Mouse (Mus musculus): ENCODE measurements around the gene Cfap97. TPM values are rescaled to one million over a fixed set of nuclear protein-coding genes. Genes with fewer than 3 reads are reported as not detected.
A peak's percentile ranks its signal among the peaks of the same experiment; 100 is the strongest.
"Not testable (repeated sequence)": the region's sequence is repeated elsewhere in the genome, so short reads cannot be mapped to it uniquely, and the experiment has no call there.

Gene Cfap97
- polyA plus RNA-seq (2011; ENCODE audit: insufficient read depth, insufficient read length, low read depth, missing spikeins), result 18.8 and 20.8 TPM in 2 replicates

DNA sequence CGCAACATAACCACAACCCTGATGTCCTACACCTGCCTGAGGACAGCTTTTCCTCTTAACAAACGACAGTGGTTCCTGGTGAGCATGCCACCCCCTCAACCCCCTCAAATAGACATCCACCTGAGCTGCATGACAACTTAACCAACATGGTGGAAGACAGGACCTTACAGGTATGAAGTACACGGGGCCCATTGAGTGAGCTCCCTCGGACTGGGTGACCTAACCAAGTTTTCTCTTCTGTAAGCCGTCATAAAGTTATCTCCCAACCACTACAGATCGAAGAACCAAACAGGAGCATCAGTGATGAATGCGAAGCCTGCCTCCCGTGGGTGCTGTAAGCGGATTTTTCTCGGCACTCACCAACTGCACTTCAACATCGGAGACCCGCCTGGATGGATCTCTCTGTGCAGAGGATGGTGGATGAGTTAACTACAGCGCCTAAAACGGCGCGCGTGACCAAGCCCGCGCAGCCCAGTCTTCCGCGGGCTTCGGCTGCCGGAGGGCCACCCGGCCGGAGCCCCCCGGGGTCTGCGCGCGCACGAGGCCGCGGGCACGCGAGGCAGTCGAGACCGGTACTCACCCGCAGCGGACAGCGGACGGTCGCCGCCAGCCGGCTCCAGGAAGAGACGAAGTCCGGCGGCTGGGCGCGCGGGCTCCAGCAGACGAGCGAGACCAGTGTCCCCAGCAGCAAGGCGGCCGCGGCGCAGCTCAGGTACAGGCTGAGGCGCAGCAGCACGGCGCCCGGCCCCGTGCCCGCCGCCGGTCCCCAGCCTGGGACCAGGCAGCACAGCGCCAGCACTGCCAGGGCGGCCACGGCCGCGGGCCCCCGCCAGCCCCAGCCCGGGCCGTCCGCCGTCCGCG, at the start of gene Cfap97:
Cfap97 (plus strand) TSS at position 570 of the 861 bp plus-strand sequence.
- H3K9ac ChIP-seq (ENCODE audit: low read depth, poor library complexity, severe bottlenecking), result peak within 1 kb of the TSS; percentile 93
- H3K27ac ChIP-seq (ENCODE audit: insufficient read depth, low read length), result no peak within 1 kb of the TSS
- H3K9me3 ChIP-seq (replicated peaks; ENCODE audit: control insufficient read depth, insufficient read depth, low read length, poor library complexity, severe bottlenecking), result no peaks in the 10 kb centered on the region
- H3K36me3 ChIP-seq (ENCODE audit: control insufficient read depth, insufficient read depth, low read length, poor library complexity, severe bottlenecking), result no peaks in the 10 kb centered on the region
- H3K4me3 ChIP-seq (ENCODE audit: low read depth, low read length), result peak within 1 kb of the TSS; percentile 99
- peaks cover 11% of the 10 kb centered on the region for H3K27me3 ChIP-seq (ENCODE audit: control insufficient read depth, insufficient read depth, low read length, poor library complexity, severe bottlenecking)
- no peaks in the 10 kb centered on the region for H3K4me1 ChIP-seq (ENCODE audit: control insufficient read depth, insufficient read depth, low read length)
- TF ChIP-seq EP300 (IDR thresholded peaks at IDR 0.05; ENCODE audit: insufficient read depth, low read depth, low read length) (no peak), POLR2A (IDR thresholded peaks at IDR 0.05; ENCODE audit: insufficient read depth, low read length) (no peak), CTCF (IDR thresholded peaks at IDR 0.05; ENCODE audit: low read depth, low read length) (no peak)

DNA sequence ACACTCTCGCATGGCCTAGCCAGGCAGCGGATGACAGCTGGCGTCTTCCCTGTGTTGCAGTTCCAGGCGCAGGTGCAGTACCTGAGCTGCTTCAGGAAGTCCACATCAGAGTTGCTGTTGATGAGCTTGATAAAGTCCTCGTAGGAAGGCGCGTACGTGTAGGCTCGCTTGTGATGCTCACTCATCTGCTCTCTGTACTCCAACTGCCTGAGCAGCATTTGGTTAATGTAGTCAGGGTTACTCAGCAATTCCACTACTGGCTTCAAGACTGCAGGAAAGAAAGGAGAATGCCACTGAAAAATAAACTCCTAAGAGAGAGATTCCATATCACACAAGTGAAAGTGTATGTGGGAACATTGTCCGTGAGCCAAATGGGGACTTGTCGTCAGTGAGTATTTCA, 48.1 kb upstream of the Cfap97 start:
- Histone ChIP-seq H3K27ac (ENCODE audit: insufficient read depth, low read length) (no peak overlapping the region), H3K27me3 (ENCODE audit: control insufficient read depth, insufficient read depth, low read length, poor library complexity, severe bottlenecking) (no peaks in the 10 kb centered on the region), H3K36me3 (ENCODE audit: control insufficient read depth, insufficient read depth, low read length, poor library complexity, severe bottlenecking) (no peaks in the 10 kb centered on the region; the same call in 1 of the 2 replicates), H3K9me3 (replicated peaks; ENCODE audit: control insufficient read depth, insufficient read depth, low read length, poor library complexity, severe bottlenecking) (peaks cover 8% of the 10 kb centered on the region), H3K4me1 (ENCODE audit: control insufficient read depth, insufficient read depth, low read length) (no peaks in the 10 kb centered on the region), H3K9ac (ENCODE audit: low read depth, poor library complexity, severe bottlenecking) (no peak overlapping the region), H3K4me3 (ENCODE audit: low read depth, low read length) (no peak overlapping the region)
- TF ChIP-seq POLR2A (IDR thresholded peaks at IDR 0.05; ENCODE audit: insufficient read depth, low read length) (no peak), CTCF (IDR thresholded peaks at IDR 0.05; ENCODE audit: low read depth, low read length) (no peak), EP300 (IDR thresholded peaks at IDR 0.05; ENCODE audit: insufficient read depth, low read depth, low read length) (no peak)

DNA sequence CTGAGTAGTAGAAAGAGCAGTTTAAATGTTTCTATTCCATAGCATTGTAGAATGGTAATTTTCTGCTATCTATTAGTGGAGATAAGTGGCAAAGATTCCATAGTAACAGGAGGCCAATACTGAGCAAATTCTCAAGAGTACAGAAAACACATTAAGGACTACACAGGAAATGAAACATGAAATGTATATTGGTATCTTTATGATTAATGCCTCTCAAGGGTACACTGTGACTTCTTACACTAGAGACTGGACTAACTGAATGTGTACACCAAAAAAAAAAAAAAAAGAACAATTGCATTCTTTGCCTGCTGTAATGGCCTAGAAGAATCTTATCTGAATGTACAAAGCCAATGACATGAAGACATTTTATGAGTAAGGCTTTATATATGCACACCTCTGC, 43.9 kb upstream of the Cfap97 start:
- no peak overlapping the region for H3K4me3 ChIP-seq (ENCODE audit: low read depth, low read length)
- TF ChIP-seq EP300 (IDR thresholded peaks at IDR 0.05; ENCODE audit: insufficient read depth, low read depth, low read length) (no peak), POLR2A (IDR thresholded peaks at IDR 0.05; ENCODE audit: insufficient read depth, low read length) (no peak), CTCF (IDR thresholded peaks at IDR 0.05; ENCODE audit: low read depth, low read length) (no peak)
- no peak overlapping the region for H3K27ac ChIP-seq (ENCODE audit: insufficient read depth, low read length)
- no peak overlapping the region for H3K9ac ChIP-seq (ENCODE audit: low read depth, poor library complexity, severe bottlenecking)
- no peaks in the 10 kb centered on the region for H3K4me1 ChIP-seq (ENCODE audit: control insufficient read depth, insufficient read depth, low read length)
- H3K27me3 ChIP-seq (ENCODE audit: control insufficient read depth, insufficient read depth, low read length, poor library complexity, severe bottlenecking), result no peaks in the 10 kb centered on the region
- no peaks in the 10 kb centered on the region; the same call in 1 of the 2 replicates for H3K9me3 ChIP-seq (replicated peaks; ENCODE audit: control insufficient read depth, insufficient read depth, low read length, poor library complexity, severe bottlenecking)
- no peaks in the 10 kb centered on the region for H3K36me3 ChIP-seq (ENCODE audit: control insufficient read depth, insufficient read depth, low read length, poor library complexity, severe bottlenecking)

DNA sequence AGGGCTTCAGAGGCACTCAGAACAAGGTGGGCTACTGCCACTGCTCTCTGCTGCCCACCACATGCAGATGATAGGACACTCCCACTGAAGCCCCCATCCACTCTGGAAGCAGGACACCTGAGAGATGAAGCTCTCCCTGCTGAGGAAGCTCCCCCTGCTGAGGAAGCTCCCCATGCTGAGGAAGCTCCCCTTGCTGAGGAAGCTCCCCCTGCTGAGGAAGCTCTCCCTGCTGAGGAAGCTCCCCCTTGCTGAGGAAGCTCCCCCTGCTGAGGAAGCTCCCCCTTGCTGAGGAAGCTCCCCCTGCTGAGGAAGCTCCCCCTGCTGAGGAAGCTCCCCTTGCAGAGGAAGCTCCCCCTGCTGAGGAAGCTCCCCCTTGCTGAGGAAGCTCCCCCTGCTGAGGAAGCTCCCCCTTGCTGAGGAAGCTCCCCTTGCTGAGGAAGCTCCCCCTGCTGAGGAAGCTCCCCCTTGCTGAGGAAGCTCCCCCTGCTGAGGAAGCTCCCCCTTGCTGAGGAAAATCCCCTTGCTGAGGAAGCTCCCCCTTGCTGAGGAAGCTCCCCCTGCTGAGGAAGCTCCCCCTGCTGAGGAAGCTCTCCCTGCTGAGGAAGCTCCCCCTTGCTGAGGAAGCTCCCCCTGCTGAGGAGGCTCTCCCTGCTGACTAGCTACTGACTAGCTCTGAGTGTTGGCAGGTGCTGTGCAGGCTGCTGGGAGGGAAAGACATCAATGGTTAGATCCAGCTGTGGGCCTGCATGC, 38.0 kb upstream of the Cfap97 start:
- H3K36me3 ChIP-seq (ENCODE audit: control insufficient read depth, insufficient read depth, low read length, poor library complexity, severe bottlenecking), result not testable (repeated sequence)

DNA sequence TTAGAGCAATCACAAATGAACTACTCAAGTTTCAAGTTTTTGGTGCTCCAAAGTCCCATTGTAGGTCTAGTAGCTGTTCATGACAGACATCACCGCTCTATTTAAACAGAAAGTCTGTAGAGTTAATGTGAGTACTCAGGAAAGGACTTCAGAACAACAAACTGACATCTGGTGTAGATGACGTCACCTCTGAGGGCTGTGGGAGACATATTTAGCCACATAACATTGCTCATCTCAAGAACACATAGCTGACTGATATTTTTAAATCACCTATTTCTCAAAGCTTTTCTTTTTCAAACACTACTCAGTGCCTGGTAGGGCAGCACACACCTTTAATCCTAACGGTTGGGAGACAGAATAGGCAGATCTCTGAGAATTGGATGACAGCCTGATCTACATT, 34.4 kb upstream of the Cfap97 start:
- TF ChIP-seq EP300 (IDR thresholded peaks at IDR 0.05; ENCODE audit: insufficient read depth, low read depth, low read length) (no peak), POLR2A (IDR thresholded peaks at IDR 0.05; ENCODE audit: insufficient read depth, low read length) (no peak), CTCF (IDR thresholded peaks at IDR 0.05; ENCODE audit: low read depth, low read length) (no peak)
- H3K4me1 ChIP-seq (ENCODE audit: control insufficient read depth, insufficient read depth, low read length), result no peaks in the 10 kb centered on the region
- H3K9me3 ChIP-seq (replicated peaks; ENCODE audit: control insufficient read depth, insufficient read depth, low read length, poor library complexity, severe bottlenecking), result peaks cover 5% of the 10 kb centered on the region; the same call in 1 of the 2 replicates
- H3K36me3 ChIP-seq (ENCODE audit: control insufficient read depth, insufficient read depth, low read length, poor library complexity, severe bottlenecking), result no peaks in the 10 kb centered on the region; the same call in 1 of the 2 replicates
- H3K27me3 ChIP-seq (ENCODE audit: control insufficient read depth, insufficient read depth, low read length, poor library complexity, severe bottlenecking), result no peaks in the 10 kb centered on the region
- H3K9ac ChIP-seq (ENCODE audit: low read depth, poor library complexity, severe bottlenecking), result no peak overlapping the region
- H3K27ac ChIP-seq (ENCODE audit: insufficient read depth, low read length), result no peak overlapping the region
- no peak overlapping the region for H3K4me3 ChIP-seq (ENCODE audit: low read depth, low read length)

More for the DNA sequence above, 38.0 kb upstream of the Cfap97 start:
- not testable (repeated sequence) for H3K27me3 ChIP-seq (ENCODE audit: control insufficient read depth, insufficient read depth, low read length, poor library complexity, severe bottlenecking); H3K4me3 ChIP-seq (ENCODE audit: low read depth, low read length); H3K9ac ChIP-seq (ENCODE audit: low read depth, poor library complexity, severe bottlenecking); H3K9me3 ChIP-seq (replicated peaks; ENCODE audit: control insufficient read depth, insufficient read depth, low read length, poor library complexity, severe bottlenecking); H3K27ac ChIP-seq (ENCODE audit: insufficient read depth, low read length); H3K4me1 ChIP-seq (ENCODE audit: control insufficient read depth, insufficient read depth, low read length)

DNA sequence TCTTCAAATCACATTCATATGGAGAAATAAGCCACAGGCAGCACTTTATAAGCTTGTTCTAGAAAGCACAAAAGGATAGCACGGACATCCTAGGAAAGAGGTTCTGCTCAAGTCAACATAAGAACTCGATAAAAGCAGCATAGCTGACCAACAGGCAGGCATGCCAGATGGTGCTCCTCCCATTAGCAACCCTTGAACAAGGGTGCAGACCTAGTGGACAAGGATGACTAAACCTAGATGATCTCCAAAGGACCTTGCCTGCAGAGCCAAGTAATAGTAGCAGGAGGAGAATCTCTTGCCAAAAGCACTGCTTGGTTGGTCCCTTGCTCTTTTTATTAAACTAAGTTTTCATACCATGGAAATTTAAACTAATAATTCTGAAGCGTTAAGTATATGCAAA, 32.4 kb upstream of the Cfap97 start:
- H3K4me3 ChIP-seq (ENCODE audit: low read depth, low read length), result no peak overlapping the region
- TF ChIP-seq POLR2A (IDR thresholded peaks at IDR 0.05; ENCODE audit: insufficient read depth, low read length) (no peak), EP300 (IDR thresholded peaks at IDR 0.05; ENCODE audit: insufficient read depth, low read depth, low read length) (no peak), CTCF (IDR thresholded peaks at IDR 0.05; ENCODE audit: low read depth, low read length) (no peak)
- H3K9me3 ChIP-seq (replicated peaks; ENCODE audit: control insufficient read depth, insufficient read depth, low read length, poor library complexity, severe bottlenecking), result peaks cover 5% of the 10 kb centered on the region; the same call in 1 of the 2 replicates
- H3K4me1 ChIP-seq (ENCODE audit: control insufficient read depth, insufficient read depth, low read length), result no peaks in the 10 kb centered on the region
- H3K27me3 ChIP-seq (ENCODE audit: control insufficient read depth, insufficient read depth, low read length, poor library complexity, severe bottlenecking), result no peaks in the 10 kb centered on the region
- H3K27ac ChIP-seq (ENCODE audit: insufficient read depth, low read length), result no peak overlapping the region
- H3K9ac ChIP-seq (ENCODE audit: low read depth, poor library complexity, severe bottlenecking), result no peak overlapping the region
- H3K36me3 ChIP-seq (ENCODE audit: control insufficient read depth, insufficient read depth, low read length, poor library complexity, severe bottlenecking), result no peaks in the 10 kb centered on the region; the same call in none of the 2 replicates

All from ES-Bruce4 (cell line).